Mouse (Mus musculus): ENCODE results near the gene Gm20721. TPM values are rescaled to one million over a fixed set of nuclear protein-coding genes. Genes with fewer than 3 reads are reported as not detected.
"Not testable (repeated sequence)": the region's sequence is repeated elsewhere in the genome, so short reads cannot be mapped to it uniquely, and the experiment has no call there.

The Gm20721 gene
- total RNA-seq, 1 experiment, result 17.7 TPM

- Histone ChIP-seq H3K4me3 (ENCODE audit: insufficient read depth in 1 of 2, low read depth in 1 of 2, low read length in 2 of 2, poor library complexity in 1 of 2, severe bottlenecking in 1 of 2) (peak overlapping the region; percentile 59 to 62), H3K9ac (ENCODE audit: insufficient read depth, low read depth, low read length, poor library complexity, severe bottlenecking) (peak overlapping the region; percentile 45; the same call in 1 of the 2 replicates), H3K27ac (ENCODE audit: insufficient read depth, low read depth, low read length, poor library complexity, severe bottlenecking) (no peak overlapping the region), H3K4me1 (ENCODE audit: control insufficient read depth in 2 of 2, insufficient read depth in 2 of 2, low read length in 2 of 2, poor library complexity in 1 of 2) (peaks cover 0 to 2% of the 10 kb centered on the region in 2 experiments; a peak in 1 of 4 replicates), H3K9me3 (ENCODE audit: control insufficient read depth, insufficient read depth, low read depth, low read length) (no peaks in the 10 kb centered on the region), H3K36me3 (ENCODE audit: control insufficient read depth, insufficient read depth, low read length, poor library complexity, severe bottlenecking) (peaks cover 3% of the 10 kb centered on the region; the same call in 1 of the 2 replicates)
- TF ChIP-seq ZNF384 (IDR thresholded peaks at IDR 0.05; ENCODE audit: low read depth, low read length), result no peak
- TF ChIP-seq HCFC1 (IDR thresholded peaks at IDR 0.05; ENCODE audit: borderline replicate concordance, insufficient read depth, low read length), result no peak
- TF ChIP-seq MAFK (IDR thresholded peaks at IDR 0.05; ENCODE audit: insufficient read depth, low read depth, low read length), result no peak
- no peak for DNase-seq (ENCODE audit: low read depth, low spot score)
- in situ Hi-C loops (cut with MboI; ENCODE audit: low sequenced_read_pairs in 2 of 2, unreplicated experiment in 2 of 2), result no loop called here
These were observed 19.1 kb downstream of the Gm20721 start for GRCm38 (mm10) chr2:174327295-174327981.

- peaks cover 0 to 2% of the 10 kb centered on the region in 2 experiments; a peak in 1 of 4 replicates for H3K4me1 ChIP-seq (ENCODE audit: control insufficient read depth in 2 of 2, insufficient read depth in 2 of 2, low read length in 2 of 2, poor library complexity in 1 of 2)
These were observed 20.0 kb downstream of the Gm20721 start for GRCm38 (mm10) chr2:174326481-174326880.

GRCm38 (mm10) chr2:174325989-174326388 is 20.5 kb downstream of the Gm20721 start:
- H3K27ac ChIP-seq (ENCODE audit: insufficient read depth, low read depth, low read length, poor library complexity, severe bottlenecking), result no peak overlapping the region
- no peaks in the 10 kb centered on the region for H3K9me3 ChIP-seq (ENCODE audit: control insufficient read depth, insufficient read depth, low read depth, low read length)
- no peak overlapping the region for H3K4me3 ChIP-seq (ENCODE audit: insufficient read depth in 1 of 2, low read depth in 1 of 2, low read length in 2 of 2, poor library complexity in 1 of 2, severe bottlenecking in 1 of 2)
- peaks cover 5% of the 10 kb centered on the region; the same call in 1 of the 2 replicates for H3K36me3 ChIP-seq (ENCODE audit: control insufficient read depth, insufficient read depth, low read length, poor library complexity, severe bottlenecking)
- DNase-seq (ENCODE audit: low read depth, low spot score), result no peak
- H3K9ac ChIP-seq (ENCODE audit: insufficient read depth, low read depth, low read length, poor library complexity, severe bottlenecking), result no peak overlapping the region
- peaks cover 0 to 2% of the 10 kb centered on the region in 2 experiments; a peak in 1 of 4 replicates for H3K4me1 ChIP-seq (ENCODE audit: control insufficient read depth in 2 of 2, insufficient read depth in 2 of 2, low read length in 2 of 2, poor library complexity in 1 of 2)
- TF ChIP-seq CHD2 (IDR thresholded peaks at IDR 0.05; ENCODE audit: low read depth, low read length), result no peak
- in situ Hi-C loops (cut with MboI; ENCODE audit: low sequenced_read_pairs in 2 of 2, unreplicated experiment in 2 of 2), result no loop called here

More at GRCm38 (mm10) chr2:174326481-174326880, 20.0 kb downstream of the Gm20721 start:
- no peaks in the 10 kb centered on the region for H3K9me3 ChIP-seq (ENCODE audit: control insufficient read depth, insufficient read depth, low read depth, low read length)
- no peak overlapping the region for H3K9ac ChIP-seq (ENCODE audit: insufficient read depth, low read depth, low read length, poor library complexity, severe bottlenecking)
- H3K4me3 ChIP-seq (ENCODE audit: insufficient read depth in 1 of 2, low read depth in 1 of 2, low read length in 2 of 2, poor library complexity in 1 of 2, severe bottlenecking in 1 of 2), result peak overlapping the region; percentile 59 to 62; a peak in 3 of 4 replicates
- H3K27ac ChIP-seq (ENCODE audit: insufficient read depth, low read depth, low read length, poor library complexity, severe bottlenecking), result no peak overlapping the region
- in situ Hi-C loops (cut with MboI; ENCODE audit: low sequenced_read_pairs in 2 of 2, unreplicated experiment in 2 of 2), result no loop called here
- no peak for DNase-seq (ENCODE audit: low read depth, low spot score)
- TF ChIP-seq MAFK (IDR thresholded peaks at IDR 0.05; ENCODE audit: insufficient read depth, low read depth, low read length), result no peak
- no peak for TF ChIP-seq HCFC1 (IDR thresholded peaks at IDR 0.05; ENCODE audit: borderline replicate concordance, insufficient read depth, low read length)
- TF ChIP-seq ZNF384 (IDR thresholded peaks at IDR 0.05; ENCODE audit: low read depth, low read length), result no peak
- TF ChIP-seq ZC3H11A (IDR thresholded peaks at IDR 0.05; ENCODE audit: borderline replicate concordance, low read depth, low read length), result no peak
- TF ChIP-seq CHD2 (IDR thresholded peaks at IDR 0.05; ENCODE audit: low read depth, low read length), result no peak
- H3K36me3 ChIP-seq (ENCODE audit: control insufficient read depth, insufficient read depth, low read length, poor library complexity, severe bottlenecking), result peaks cover 5% of the 10 kb centered on the region; the same call in 1 of the 2 replicates

- no peak overlapping the region for H3K4me3 ChIP-seq (ENCODE audit: insufficient read depth in 1 of 2, low read depth in 1 of 2, low read length in 2 of 2, poor library complexity in 1 of 2, severe bottlenecking in 1 of 2)
- no peak overlapping the region for H3K9ac ChIP-seq (ENCODE audit: insufficient read depth, low read depth, low read length, poor library complexity, severe bottlenecking)
- H3K4me1 ChIP-seq (ENCODE audit: control insufficient read depth in 2 of 2, insufficient read depth in 2 of 2, low read length in 2 of 2, poor library complexity in 1 of 2), result no peaks in the 10 kb centered on the region
- in situ Hi-C loops (cut with MboI; ENCODE audit: low sequenced_read_pairs in 2 of 2, unreplicated experiment in 2 of 2), result loop anchor here (5.0 to 25.0 kb wide), 5 partner anchors 341 to 588 kb away; no protein-coding TSS in a partner anchor
- TF ChIP-seq HCFC1 (IDR thresholded peaks at IDR 0.05; ENCODE audit: borderline replicate concordance, insufficient read depth, low read length) (no peak), CHD2 (IDR thresholded peaks at IDR 0.05; ENCODE audit: low read depth, low read length) (no peak)
- no peak for DNase-seq (ENCODE audit: low read depth, low spot score)
- no peaks in the 10 kb centered on the region for H3K9me3 ChIP-seq (ENCODE audit: control insufficient read depth, insufficient read depth, low read depth, low read length)
- H3K27ac ChIP-seq (ENCODE audit: insufficient read depth, low read depth, low read length, poor library complexity, severe bottlenecking), result no peak overlapping the region
- H3K36me3 ChIP-seq (ENCODE audit: control insufficient read depth, insufficient read depth, low read length, poor library complexity, severe bottlenecking), result peaks cover 2% of the 10 kb centered on the region; the same call in 1 of the 2 replicates
These were observed 29.9 kb downstream of the Gm20721 start for GRCm38 (mm10) chr2:174316661-174317060.

- not testable (repeated sequence) for H3K36me3 ChIP-seq (ENCODE audit: control insufficient read depth, insufficient read depth, low read length, poor library complexity, severe bottlenecking); H3K4me1 ChIP-seq (ENCODE audit: control insufficient read depth in 2 of 2, insufficient read depth in 2 of 2, low read length in 2 of 2, poor library complexity in 1 of 2); H3K4me3 ChIP-seq (ENCODE audit: insufficient read depth in 1 of 2, low read depth in 1 of 2, low read length in 2 of 2, poor library complexity in 1 of 2, severe bottlenecking in 1 of 2); H3K27ac ChIP-seq (ENCODE audit: insufficient read depth, low read depth, low read length, poor library complexity, severe bottlenecking); H3K9ac ChIP-seq (ENCODE audit: insufficient read depth, low read depth, low read length, poor library complexity, severe bottlenecking); DNase-seq (ENCODE audit: low read depth, low spot score); H3K9me3 ChIP-seq (ENCODE audit: control insufficient read depth, insufficient read depth, low read depth, low read length)
- TF ChIP-seq ZC3H11A (IDR thresholded peaks at IDR 0.05; ENCODE audit: borderline replicate concordance, low read depth, low read length), result peak; percentile 78
- in situ Hi-C loops (cut with MboI; ENCODE audit: low sequenced_read_pairs in 2 of 2, unreplicated experiment in 2 of 2), result loop anchor here (5.0 to 25.0 kb wide), 5 partner anchors 342 to 589 kb away; no protein-coding TSS in a partner anchor
These were observed 31.1 kb downstream of the Gm20721 start for GRCm38 (mm10) chr2:174315445-174315844.

All from ES-E14 (cell line).